Mouse (Mus musculus): Measurements from ENCODE around the gene Foxl1. TPM values are rescaled to one million over a fixed set of nuclear protein-coding genes. Genes with fewer than 3 reads are reported as not detected.
"Not testable (repeated sequence)": the region's sequence is repeated elsewhere in the genome, so short reads cannot be mapped to it uniquely, and the experiment has no call there.

Foxl1 gene
- polyA plus RNA-seq, 1 experiment from 2014 or later: 1.1 TPM

- Histone ChIP-seq H3K27ac (replicated peaks) (no peak overlapping the region), H3K36me3 (no peaks in the 10 kb centered on the region), H3K27me3 (ENCODE audit: low read depth, poor library complexity, severe bottlenecking) (peaks cover 54% of the 10 kb centered on the region), H3K4me3 (no peak overlapping the region), H3K9me3 (replicated peaks) (peaks cover 14% of the 10 kb centered on the region; the same call in 1 of the 2 replicates), H3K4me1 (peaks cover 6% of the 10 kb centered on the region)
- 92% methylated on average over 10 of the region's 10 CpGs for WGBS
- no peak for DNase-seq (ENCODE audit: low spot score)
Observed at GRCm38 (mm10) chr8:121134102-121134501, 6.4 kb downstream of the Foxl1 start.

GRCm38 (mm10) chr8:121134512-121134911 is 6.8 kb downstream of the Foxl1 start:
- DNase-seq (ENCODE audit: low spot score): no peak
- H3K27me3 ChIP-seq (ENCODE audit: low read depth, poor library complexity, severe bottlenecking): peaks cover 50% of the 10 kb centered on the region

GRCm38 (mm10) chr8:121136856-121137255 is 9.1 kb downstream of the Foxl1 start:
- Histone ChIP-seq H3K4me3 (no peak overlapping the region), H3K27me3 (ENCODE audit: low read depth, poor library complexity, severe bottlenecking) (peaks cover 28% of the 10 kb centered on the region), H3K9me3 (replicated peaks) (peaks cover 14% of the 10 kb centered on the region; the same call in 1 of the 2 replicates), H3K27ac (replicated peaks) (no peak overlapping the region), H3K36me3 (no peaks in the 10 kb centered on the region), H3K4me1 (0 out of 2 replicates have a peak, but pooled peaks cover 3% of the 10 kb centered on the region)
- no peak for DNase-seq (ENCODE audit: low spot score)
- 87% methylated on average over 6 of the region's 6 CpGs for WGBS

More at GRCm38 (mm10) chr8:121134512-121134911, 6.8 kb downstream of the Foxl1 start:
- no peak overlapping the region for H3K27ac ChIP-seq (replicated peaks)
- peaks cover 14% of the 10 kb centered on the region; the same call in 1 of the 2 replicates for H3K9me3 ChIP-seq (replicated peaks)
- WGBS: 88% methylated on average over 11 of the region's 11 CpGs
- H3K4me1 ChIP-seq: 0 out of 2 replicates have a peak, but pooled peaks cover 4% of the 10 kb centered on the region
- H3K36me3 ChIP-seq: no peaks in the 10 kb centered on the region
- H3K4me3 ChIP-seq: no peak overlapping the region

- WGBS: 82% methylated on average over 5 of the region's 6 CpGs
- H3K27me3 ChIP-seq (ENCODE audit: low read depth, poor library complexity, severe bottlenecking): peaks cover 17% of the 10 kb centered on the region; the same call in 1 of the 2 replicates
Observed at GRCm38 (mm10) chr8:121145457-121146134, 17.9 kb downstream of the Foxl1 start.

GRCm38 (mm10) chr8:121148573-121149083 is 20.9 kb downstream of the Foxl1 start:
- 61% methylated on average over 8 of the region's 8 CpGs for WGBS
- Histone ChIP-seq H3K9me3 (replicated peaks) (no peaks in the 10 kb centered on the region), H3K36me3 (no peaks in the 10 kb centered on the region), H3K27me3 (ENCODE audit: low read depth, poor library complexity, severe bottlenecking) (peaks cover 10% of the 10 kb centered on the region; the same call in 1 of the 2 replicates), H3K27ac (replicated peaks) (0 out of 2 replicates have a peak overlapping the region, but pooled peaks have one; percentile 13), H3K4me3 (no peak overlapping the region), H3K4me1 (no peaks in the 10 kb centered on the region)
- DNase-seq (ENCODE audit: low spot score): no peak

More at GRCm38 (mm10) chr8:121145457-121146134, 17.9 kb downstream of the Foxl1 start:
- H3K9me3 ChIP-seq (replicated peaks); H3K4me3 ChIP-seq; H3K36me3 ChIP-seq; DNase-seq (ENCODE audit: low spot score); H3K4me1 ChIP-seq; H3K27ac ChIP-seq (replicated peaks): not testable (repeated sequence)

- Histone ChIP-seq H3K36me3 (no peaks in the 10 kb centered on the region), H3K4me3 (no peak overlapping the region)
- WGBS: 69% methylated on average over 12 of the region's 12 CpGs
Observed at GRCm38 (mm10) chr8:121152394-121152793, 24.7 kb downstream of the Foxl1 start.

GRCm38 (mm10) chr8:121156990-121157491 is 29.3 kb downstream of the Foxl1 start:
- H3K27me3 ChIP-seq (ENCODE audit: low read depth, poor library complexity, severe bottlenecking): peaks cover 7% of the 10 kb centered on the region; the same call in 1 of the 2 replicates
- no peaks in the 10 kb centered on the region for H3K36me3 ChIP-seq
- 87% methylated on average over 7 of the region's 7 CpGs for WGBS
- no peak overlapping the region for H3K27ac ChIP-seq (replicated peaks)
- DNase-seq (ENCODE audit: low spot score): no peak
- no peaks in the 10 kb centered on the region for H3K9me3 ChIP-seq (replicated peaks)
- no peak overlapping the region for H3K4me3 ChIP-seq
- H3K4me1 ChIP-seq: no peaks in the 10 kb centered on the region

More at GRCm38 (mm10) chr8:121152394-121152793, 24.7 kb downstream of the Foxl1 start:
- Histone ChIP-seq H3K9me3 (replicated peaks) (no peaks in the 10 kb centered on the region), H3K27ac (replicated peaks) (no peak overlapping the region), H3K4me1 (no peaks in the 10 kb centered on the region), H3K27me3 (ENCODE audit: low read depth, poor library complexity, severe bottlenecking) (peaks cover 10% of the 10 kb centered on the region; the same call in 1 of the 2 replicates)
- no peak for DNase-seq (ENCODE audit: low spot score)

GRCm38 (mm10) chr8:121158812-121159211 is 31.1 kb downstream of the Foxl1 start:
- 85% methylated on average over 13 of the region's 13 CpGs for WGBS
- no peak overlapping the region for H3K27ac ChIP-seq (replicated peaks)

GRCm38 (mm10) chr8:121161437-121161836 is 33.7 kb downstream of the Foxl1 start:
- Histone ChIP-seq H3K4me1 (no peaks in the 10 kb centered on the region), H3K9me3 (replicated peaks) (no peaks in the 10 kb centered on the region), H3K4me3 (no peak overlapping the region), H3K36me3 (no peaks in the 10 kb centered on the region), H3K27ac (replicated peaks) (no peak overlapping the region), H3K27me3 (ENCODE audit: low read depth, poor library complexity, severe bottlenecking) (peaks cover 7% of the 10 kb centered on the region; the same call in 1 of the 2 replicates)
- DNase-seq (ENCODE audit: low spot score): no peak
- 93% methylated on average over 5 of the region's 5 CpGs for WGBS

More at GRCm38 (mm10) chr8:121158812-121159211, 31.1 kb downstream of the Foxl1 start:
- Histone ChIP-seq H3K36me3 (no peaks in the 10 kb centered on the region), H3K27me3 (ENCODE audit: low read depth, poor library complexity, severe bottlenecking) (peaks cover 7% of the 10 kb centered on the region; the same call in 1 of the 2 replicates), H3K4me3 (no peak overlapping the region), H3K4me1 (no peaks in the 10 kb centered on the region), H3K9me3 (replicated peaks) (no peaks in the 10 kb centered on the region)
- DNase-seq (ENCODE audit: low spot score): no peak

GRCm38 (mm10) chr8:121162413-121162812 is 34.7 kb downstream of the Foxl1 start:
- no peaks in the 10 kb centered on the region; the same call in 1 of the 2 replicates for H3K4me1 ChIP-seq
- H3K27ac ChIP-seq (replicated peaks): no peak overlapping the region
- no peak overlapping the region for H3K4me3 ChIP-seq
- no peaks in the 10 kb centered on the region for H3K36me3 ChIP-seq
- 75% methylated on average over 4 of the region's 4 CpGs for WGBS
- H3K9me3 ChIP-seq (replicated peaks): no peaks in the 10 kb centered on the region
- no peak for DNase-seq (ENCODE audit: low spot score)
- H3K27me3 ChIP-seq (ENCODE audit: low read depth, poor library complexity, severe bottlenecking): peaks cover 7% of the 10 kb centered on the region; the same call in 1 of the 2 replicates

- Histone ChIP-seq H3K9me3 (replicated peaks) (no peaks in the 10 kb centered on the region), H3K4me1 (peaks cover 6% of the 10 kb centered on the region; the same call in 1 of the 2 replicates), H3K27me3 (ENCODE audit: low read depth, poor library complexity, severe bottlenecking) (peaks cover 7% of the 10 kb centered on the region; the same call in 1 of the 2 replicates), H3K4me3 (no peak overlapping the region), H3K27ac (replicated peaks) (no peak overlapping the region), H3K36me3 (no peaks in the 10 kb centered on the region)
- WGBS: 83% methylated on average over 11 of the region's 11 CpGs
- no peak for DNase-seq (ENCODE audit: low spot score)
Observed at GRCm38 (mm10) chr8:121162906-121163695, 35.4 kb downstream of the Foxl1 start.

- Histone ChIP-seq H3K4me3 (no peak overlapping the region), H3K9me3 (replicated peaks) (no peaks in the 10 kb centered on the region), H3K36me3 (no peaks in the 10 kb centered on the region), H3K27me3 (ENCODE audit: low read depth, poor library complexity, severe bottlenecking) (peaks cover 2% of the 10 kb centered on the region; the same call in 1 of the 2 replicates), H3K27ac (replicated peaks) (no peak overlapping the region), H3K4me1 (peaks cover 6% of the 10 kb centered on the region; the same call in 1 of the 2 replicates)
- 63% methylated on average over 8 of the region's 8 CpGs for WGBS
- DNase-seq (ENCODE audit: low spot score): no peak
Observed at GRCm38 (mm10) chr8:121164017-121164469, 36.3 kb downstream of the Foxl1 start.
